Mouse (Mus musculus) liver, embryonic 14.5 days (tissue): ENCODE results near the gene BC029722. TPM values are rescaled to one million over a fixed set of nuclear protein-coding genes. Genes with fewer than 3 reads are reported as not detected.
A peak's percentile ranks its signal among the peaks of the same experiment; 100 is the strongest.
"Not testable (repeated sequence)": the region's sequence is repeated elsewhere in the genome, so short reads cannot be mapped to it uniquely, and the experiment has no call there.

ENCODE experiments used
- ATAC-seq: fragments of 200-750 bp; cut with Nextera tagmentation; 2 replicates; pipeline ENCODE4 v1.8.0; 2017; ENCODE audit warnings: moderate number of reproducible peaks, mild to moderate bottlenecking, moderate library complexity; ENCODE audit not compliant: insufficient read depth
- DNase-seq, 3 experiments: peaks; one replicate each; pipeline ENCODE4 v3.0.0-alpha.2; 2012 to 2013; ENCODE audit warnings: low read depth in 3 of 3, low spot score in 3 of 3
- H3K27ac ChIP-seq: fragments of 300-500 bp; sonication (generic); 2 replicates; pipeline ENCODE4 v1.5.1; 2014; ENCODE audit warnings: moderate library complexity, mild to moderate bottlenecking, control low read depth, inconsistent platforms
- H3K27me3 ChIP-seq: fragments of 300-500 bp; sonication (generic); 2 replicates; pipeline ENCODE4 v1.6.1; 2014; ENCODE audit warnings: mild to moderate bottlenecking, low read length, moderate library complexity; ENCODE audit not compliant: control insufficient read depth, insufficient read depth
- H3K36me3 ChIP-seq: fragments of 300-500 bp; sonication (generic); replicated peaks from 2 replicates; pipeline ENCODE4 v1.6.1; 2014; ENCODE audit warnings: low read depth; ENCODE audit not compliant: control insufficient read depth, insufficient read depth
- H3K4me1 ChIP-seq, 2 experiments: fragments of 200-500 bp in 1 of 2; fragments of 300-500 bp in 1 of 2; sonication (generic) in 1 of 2; replicated peaks; 2 replicates each; pipeline ENCODE4 v1.6.1; 2012 to 2014; ENCODE audit warnings: antibody characterized with exemption in 1 of 2, inconsistent platforms in 1 of 2, low read length in 1 of 2; ENCODE audit not compliant: control insufficient read depth in 2 of 2, insufficient read depth in 2 of 2
- H3K4me2 ChIP-seq: fragments of 300-500 bp; sonication (generic); 2 replicates; pipeline ENCODE4 v1.6.1; 2014; ENCODE audit warnings: low read depth, mild to moderate bottlenecking, control low read depth, moderate library complexity
- H3K4me3 ChIP-seq, 2 experiments: fragments of 200-500 bp in 1 of 2; fragments of 300-500 bp in 1 of 2; sonication (generic) in 1 of 2; 2 replicates each; pipeline ENCODE4 v1.5.1; 2012 to 2014; ENCODE audit warnings: low read depth in 2 of 2, low read length in 2 of 2, mild to moderate bottlenecking in 2 of 2, control low read depth in 1 of 2, inconsistent platforms in 1 of 2, moderate library complexity in 1 of 2; ENCODE audit not compliant: insufficient read depth in 1 of 2
- H3K9ac ChIP-seq: fragments of 300-500 bp; sonication (generic); replicated peaks from 2 replicates; pipeline ENCODE4 v1.6.1; 2014; ENCODE audit warnings: mild to moderate bottlenecking, control low read depth, moderate library complexity
- H3K9me3 ChIP-seq: fragments of 300-500 bp; sonication (generic); 2 replicates; pipeline ENCODE4 v1.6.1; 2016; ENCODE audit warnings: low read length, mixed read lengths; ENCODE audit not compliant: control insufficient read depth
- CTCF ChIP-seq: IDR thresholded peaks from 2 replicates; pipeline ENCODE4 v1.5.1; 2016; ENCODE audit warnings: antibody characterized with exemption, low read depth, control low read depth
- EP300 ChIP-seq: IDR thresholded peaks from 2 replicates; pipeline ENCODE4 v1.6.1; 2016; ENCODE audit warnings: antibody characterized with exemption, low read depth
- WGBS: fragments of 180-500 bp; shearing (Covaris S2); extraction: QIAGEN DNeasy Blood & Tissue Kit; methylation state at CpG from one replicate; pipeline ENCODE4 v1.1.7; 2014; ENCODE audit not compliant: insufficient replicate concordance; 5-methylcytosine and 5-hydroxymethylcytosine counted together
- polyA plus RNA-seq, 2 experiments: library from polyadenylated mRNA; depleted of rRNA in 1 of 2; stranded (reverse) in 1 of 2; unstranded in 1 of 2; fragments of >200 nt; fragmentation: Nextera tagmentation in 1 of 2; extraction: Ambion mirVana in 1 of 2; gene quantifications; 2 replicates each; pipeline versions ENCODE4 v1.2.1 to v1.2.3; 2012 to 2014

The BC029722 gene
- polyA plus RNA-seq, 2 experiments = 2.6 to 3.7 TPM

GRCm38 (mm10) chr2:155846930-155847329 is 27.7 kb upstream of the BC029722 start:
- DNase-seq = no peak
- H3K4me3 ChIP-seq = no peak overlapping the region
- H3K9ac ChIP-seq = no peak overlapping the region
- no peak overlapping the region for H3K4me2 ChIP-seq
- H3K9me3 ChIP-seq = no peaks in the 10 kb centered on the region
- no peaks in the 10 kb centered on the region; a peak in 1 of 4 replicates for H3K4me1 ChIP-seq
- H3K27ac ChIP-seq = no peak overlapping the region
- ATAC-seq = no peak
- peaks cover 5% of the 10 kb centered on the region for H3K36me3 ChIP-seq
- WGBS = 79% methylated on average over 8 of the region's 8 CpGs
- TF ChIP-seq CTCF = no peak
- no peak for TF ChIP-seq EP300
- no peaks in the 10 kb centered on the region for H3K27me3 ChIP-seq

GRCm38 (mm10) chr2:155838961-155839360 is 19.7 kb upstream of the BC029722 start:
- Histone ChIP-seq H3K4me1 (no peaks in the 10 kb centered on the region), H3K4me3 (no peak overlapping the region), H3K9me3 (no peaks in the 10 kb centered on the region), H3K27me3 (no peaks in the 10 kb centered on the region), H3K9ac (no peak overlapping the region), H3K36me3 (no peaks in the 10 kb centered on the region), H3K4me2 (no peak overlapping the region), H3K27ac (no peak overlapping the region)
- WGBS = 57% methylated on average over 4 of the region's 4 CpGs
- DNase-seq (no peak), ATAC-seq (no peak)
- TF ChIP-seq EP300 (no peak), CTCF (no peak)

GRCm38 (mm10) chr2:155837961-155838360 is 18.7 kb upstream of the BC029722 start:
- ATAC-seq (no peak), DNase-seq (no peak)
- no peaks in the 10 kb centered on the region for H3K4me1 ChIP-seq
- WGBS = 67% methylated on average over 3 of the region's 3 CpGs
- no peaks in the 10 kb centered on the region for H3K36me3 ChIP-seq
- no peak overlapping the region for H3K27ac ChIP-seq
- H3K9me3 ChIP-seq = no peaks in the 10 kb centered on the region
- H3K9ac ChIP-seq = no peak overlapping the region
- no peaks in the 10 kb centered on the region for H3K27me3 ChIP-seq
- TF ChIP-seq CTCF = no peak
- no peak for TF ChIP-seq EP300
- no peak overlapping the region for H3K4me2 ChIP-seq
- H3K4me3 ChIP-seq = no peak overlapping the region

- H3K27me3 ChIP-seq = no peaks in the 10 kb centered on the region
- no peak within 1 kb of the TSS for H3K9ac ChIP-seq
- no peak within 1 kb of the TSS for H3K27ac ChIP-seq
- no peak for DNase-seq
- H3K9me3 ChIP-seq = no peaks in the 10 kb centered on the region
- no peak for ATAC-seq
- H3K36me3 ChIP-seq = no peaks in the 10 kb centered on the region
- H3K4me3 ChIP-seq = no peak within 1 kb of the TSS
- 48% methylated on average over 9 of the region's 9 CpGs for WGBS
- no peak within 1 kb of the TSS for H3K4me2 ChIP-seq
- TF ChIP-seq EP300 (no peak), CTCF (no peak)
- H3K4me1 ChIP-seq = no peaks in the 10 kb centered on the region
Observed at GRCm38 (mm10) chr2:155834732-155835131, 15.5 kb upstream of the BC029722 start, which contains the start of gene Fam83c. Gene Fam83c, minus strand, starts transcription at chr2:155834854.

- not testable (repeated sequence) for H3K4me1 ChIP-seq, H3K27ac ChIP-seq, H3K4me3 ChIP-seq, H3K9ac ChIP-seq, H3K27me3 ChIP-seq, ATAC-seq, DNase-seq, H3K9me3 ChIP-seq, H3K4me2 ChIP-seq, H3K36me3 ChIP-seq
- 57% methylated on average over 1 of the region's 1 CpGs for WGBS
- peak; percentile 59 for TF ChIP-seq CTCF
Observed at GRCm38 (mm10) chr2:155832087-155832486, 12.9 kb upstream of the BC029722 start.
